Mouse (Mus musculus) effector memory CD4-positive, alpha-beta T cell, adult 5 months (primary cell): ENCODE data around the gene Paip2b. TPM values are rescaled to one million over a fixed set of nuclear protein-coding genes. Genes with fewer than 3 reads are reported as not detected.

Experiments used
- polyA plus RNA-seq: library from polyadenylated mRNA; unstranded; fragments of 100-300 nt; shearing (Covaris generic); gene quantifications from one replicate; pipeline ENCODE4 v1.2.1, GENCODE M21; 2017

The Paip2b gene
- 61.9 TPM for polyA plus RNA-seq

DNA sequence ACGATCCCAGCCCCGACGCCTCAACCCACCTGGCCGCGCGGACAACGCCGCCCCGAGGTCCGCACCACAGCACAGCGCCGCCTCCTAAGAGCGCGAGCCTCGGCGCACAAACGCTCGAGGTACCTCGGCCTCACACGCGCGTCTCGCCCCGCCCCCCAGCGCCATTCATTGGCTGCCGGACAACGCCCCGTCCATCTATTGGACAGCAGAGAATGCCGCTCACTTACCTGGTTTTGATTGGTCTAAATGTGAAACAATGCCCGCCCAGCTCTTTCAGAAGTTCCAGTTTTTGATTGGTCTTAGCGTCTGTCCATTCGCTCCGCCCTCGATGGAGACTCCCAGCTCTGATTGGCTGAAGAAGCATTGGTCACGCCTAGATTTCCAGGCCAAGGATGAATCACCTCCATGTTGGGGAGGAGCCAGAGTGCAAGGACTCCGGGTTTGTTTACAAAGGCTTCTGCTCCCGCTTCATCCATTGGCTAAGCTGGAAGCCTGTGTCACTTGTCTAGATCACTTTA, at the start of gene Paip2b:
Gene Paip2b (minus strand): TSS at position 136 of the 518 bp plus-strand sequence.

DNA sequence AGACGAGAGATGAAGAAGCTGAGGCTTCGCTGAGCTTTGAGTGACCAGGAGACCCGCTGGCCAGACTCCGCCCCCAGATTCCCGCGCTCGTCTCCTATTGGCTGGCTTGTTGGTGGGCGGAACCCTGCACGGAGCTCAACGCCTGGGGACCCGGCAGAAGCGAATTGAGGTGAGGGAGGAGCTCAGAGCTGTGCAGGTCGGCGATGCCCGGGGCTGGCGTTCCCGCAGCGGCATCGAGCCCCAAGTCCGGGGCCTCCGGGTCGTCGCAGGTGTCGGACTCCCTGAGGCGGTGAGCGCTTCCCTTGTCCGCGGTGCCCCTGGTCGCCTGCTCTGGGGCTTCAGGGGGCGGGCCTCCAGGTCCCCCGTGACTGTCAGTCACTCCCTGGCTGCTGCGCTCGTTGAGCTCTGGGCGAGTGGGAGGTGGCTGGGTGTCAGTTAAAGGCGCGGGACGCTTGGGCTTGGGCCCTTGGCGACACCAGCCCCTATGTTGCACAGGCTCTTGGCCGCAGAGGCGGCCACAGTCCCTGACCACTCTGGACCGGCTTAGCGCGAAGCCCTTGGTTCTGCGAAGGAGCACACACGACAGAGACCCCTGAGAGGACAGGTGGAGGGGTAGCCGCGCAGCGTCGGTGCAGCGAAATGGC, 35.5 kb upstream of the Paip2b start, which contains the start of gene Zfp638:
Gene Zfp638 (plus strand): TSS at position 156 of the 644 bp plus-strand sequence.

DNA sequence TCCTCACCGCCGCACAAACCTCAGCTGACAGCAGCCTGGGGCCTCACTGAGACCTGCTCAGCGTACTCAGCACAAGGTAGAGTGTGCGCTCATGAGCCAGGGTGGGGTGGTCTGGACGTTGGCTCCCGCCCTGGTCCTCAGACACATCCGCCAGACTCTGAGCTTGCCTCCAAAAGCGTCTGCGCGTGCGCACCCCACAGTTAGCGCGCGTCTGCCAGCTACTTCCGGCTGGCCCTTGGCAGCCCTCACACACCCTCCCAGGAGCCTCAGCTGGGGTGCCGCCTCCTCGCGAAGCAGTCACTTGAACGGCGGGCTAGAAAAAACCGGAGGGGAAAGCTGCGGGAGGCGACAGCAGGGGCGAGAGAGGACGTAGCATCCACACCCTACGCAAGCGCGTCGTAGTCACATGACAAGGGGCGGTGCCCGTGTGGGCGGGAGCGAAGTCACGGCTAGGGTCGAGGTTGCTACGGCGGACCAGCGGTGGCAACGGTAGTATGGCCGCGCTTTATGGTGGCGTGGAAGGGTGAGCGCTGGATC, 36.7 kb downstream of the Paip2b start, which contains the start of gene Nagk:
Gene Nagk (plus strand): TSS at position 223 of the 537 bp plus-strand sequence.

DNA sequence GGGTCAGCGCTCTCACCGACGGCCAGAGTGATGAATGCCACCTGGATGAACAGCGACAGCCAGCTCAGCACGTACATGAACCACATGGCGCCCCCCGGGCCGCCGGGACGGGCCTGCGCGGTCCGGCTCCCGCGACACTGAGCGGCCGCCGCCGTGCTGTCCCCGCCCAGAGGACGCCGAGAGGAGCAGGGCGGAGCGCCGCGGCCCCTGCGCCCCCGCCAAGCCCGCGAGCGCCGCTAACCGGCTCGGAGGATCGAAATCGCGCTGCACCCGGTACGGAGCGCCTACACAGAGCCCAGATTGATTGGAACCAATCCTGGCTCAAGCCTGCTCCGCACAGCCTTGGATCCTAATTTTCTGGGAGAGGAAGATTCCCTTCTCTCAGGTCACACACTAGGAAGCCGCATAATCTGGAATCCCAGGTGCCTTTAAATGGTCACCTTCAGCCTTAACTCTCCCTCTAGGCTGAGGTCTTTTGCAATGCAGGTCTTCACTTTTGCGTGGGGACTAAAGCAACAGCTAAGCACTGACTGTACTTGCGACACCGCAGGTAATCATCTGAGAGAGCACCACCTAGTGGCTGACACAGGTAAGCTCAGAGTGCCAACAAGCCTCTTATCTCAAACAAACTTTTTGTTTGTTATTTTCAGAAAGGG, 55.8 kb downstream of the Paip2b start, which contains the start of gene Tex261:
Gene Tex261 (minus strand): TSS at position 176 of the 656 bp plus-strand sequence.

DNA sequence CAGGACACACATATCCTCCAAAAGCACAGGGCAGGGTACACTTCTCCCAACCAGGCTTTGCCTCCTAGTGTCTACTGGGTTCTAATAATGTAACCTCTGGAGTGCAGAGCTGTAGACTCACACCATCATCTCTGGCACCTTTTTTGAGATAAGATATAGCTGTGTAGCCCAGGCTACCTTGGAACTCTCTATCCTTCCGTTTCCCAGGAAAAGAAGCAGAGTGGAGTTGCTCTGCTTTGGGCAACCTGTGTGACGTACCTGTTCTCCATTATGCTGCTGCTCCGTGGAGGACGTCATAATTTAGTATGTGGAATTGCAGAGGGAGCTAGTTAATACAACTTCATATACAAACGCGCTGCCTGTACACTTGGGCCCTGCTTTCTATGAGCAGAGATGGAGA, 69.2 kb downstream of the Paip2b start, which contains the start of gene Ankrd53:
Gene Ankrd53 (plus strand): TSS at position 301 of the 400 bp plus-strand sequence.

Other genes with a start within 250 kb of the Paip2b start
- not detected for gene Clec4f, start 175.6 kb downstream of the Paip2b start, polyA plus RNA-seq
- gene Cd207, start 153.9 kb downstream of the Paip2b start, polyA plus RNA-seq: not detected
- 4.3 TPM for gene Vax2, start 120.5 kb downstream of the Paip2b start, polyA plus RNA-seq
- gene Atp6v1b1, start 88.8 kb downstream of the Paip2b start, polyA plus RNA-seq: 0.47 TPM
- not detected for gene Ankrd53, start 69.1 kb downstream of the Paip2b start, polyA plus RNA-seq
- gene Tex261, start 55.9 kb downstream of the Paip2b start, polyA plus RNA-seq: 64.6 TPM
- gene Nagk, start 36.8 kb downstream of the Paip2b start, polyA plus RNA-seq: 12.7 TPM
- 86.7 TPM for gene Zfp638, start 35.4 kb upstream of the Paip2b start, polyA plus RNA-seq
- not detected for gene Dysf, start 176.8 kb upstream of the Paip2b start, polyA plus RNA-seq